Mouse (Mus musculus): ENCODE data around the gene Aspg.

GRCm38 (mm10) chr12:112117006-112117405, 10.5 kb downstream of the Aspg start:
- TF ChIP-seq CTCF (IDR thresholded peaks at IDR 0.05; ENCODE audit: control insufficient read depth, insufficient read depth, low read length) (no peak), POLR2A (IDR thresholded peaks at IDR 0.05; ENCODE audit: borderline replicate concordance, control insufficient read depth, low read depth, low read length) (no peak)

Measured in bone marrow, adult 2 months (tissue).